Mouse (Mus musculus) brain, embryonic 18.5 days (tissue): ENCODE measurements around the gene Cutc.

Experiments used
- DNase-seq: peaks from one replicate; pipeline ENCODE4 v3.0.0-alpha.2; 2012; ENCODE audit warnings: low read depth, low spot score

Gene Cutc

DNA sequence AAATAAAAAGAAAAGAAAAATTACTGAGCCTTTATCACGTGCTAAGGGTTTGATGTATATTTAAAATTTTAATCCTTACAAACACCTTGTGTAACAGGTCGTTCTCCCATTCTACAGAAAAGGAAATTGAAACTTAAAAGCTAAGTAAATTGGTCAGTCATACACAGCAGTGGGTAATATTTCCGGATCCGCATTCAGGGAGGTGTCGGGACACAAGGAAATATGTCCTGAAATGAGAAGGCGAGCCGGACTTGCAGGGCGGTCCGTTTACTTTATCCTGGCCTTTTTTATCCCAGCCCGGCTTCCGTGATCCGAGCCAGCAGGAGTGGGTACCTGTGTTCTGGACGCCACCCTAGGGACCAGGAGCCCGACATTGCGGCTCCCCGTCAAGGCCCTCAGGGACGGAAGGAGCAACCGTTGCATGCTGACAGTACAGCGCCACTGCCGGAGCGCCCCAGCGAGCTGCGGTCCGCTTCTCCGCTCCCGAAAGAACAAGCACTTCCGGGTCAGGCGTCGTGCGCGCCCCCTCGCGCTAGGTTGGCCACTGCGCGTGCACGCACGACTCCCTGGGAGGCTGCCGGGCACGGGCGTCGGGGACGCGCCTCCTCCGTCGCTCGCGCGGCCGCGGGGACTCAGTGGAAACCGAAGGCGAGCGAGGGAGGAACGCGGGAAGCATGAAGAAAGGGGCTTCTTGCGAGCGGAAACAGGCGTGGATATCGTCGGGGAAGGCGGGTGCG is at the start of gene Cutc, which contains the start of gene Cox15:
Gene Cutc, plus strand, starts transcription at position 508 of the 737 bp plus-strand sequence.
Gene Cox15, minus strand, starts transcription at position 512 of the 737 bp plus-strand sequence.
- peak; percentile 86 for DNase-seq

DNA sequence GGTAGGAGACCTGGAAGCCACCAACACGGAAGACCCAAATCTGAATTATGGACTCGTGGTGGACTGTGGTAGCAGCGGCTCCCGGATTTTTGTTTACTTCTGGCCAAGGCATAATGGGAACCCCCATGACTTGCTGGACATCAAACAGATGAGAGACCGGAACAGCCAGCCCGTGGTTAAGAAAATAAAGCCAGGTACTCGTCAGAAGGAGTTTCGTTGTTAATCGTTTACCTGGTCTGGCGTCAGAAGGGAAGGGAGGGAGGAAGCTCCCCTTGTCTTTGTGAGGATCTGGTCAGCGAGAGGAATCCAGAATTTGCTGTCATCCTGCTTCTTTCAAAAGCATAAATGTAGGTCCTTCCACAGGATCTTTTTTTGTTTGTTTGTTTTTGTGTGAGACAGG is 48.6 kb upstream of the Cutc start:
- no peak for DNase-seq

GRCm38 (mm10) chr19:43704787-43705497 is 47.9 kb upstream of the Cutc start:
- DNase-seq = no peak

GRCm38 (mm10) chr19:43708206-43708605 is 44.6 kb upstream of the Cutc start:
- DNase-seq = no peak

DNA sequence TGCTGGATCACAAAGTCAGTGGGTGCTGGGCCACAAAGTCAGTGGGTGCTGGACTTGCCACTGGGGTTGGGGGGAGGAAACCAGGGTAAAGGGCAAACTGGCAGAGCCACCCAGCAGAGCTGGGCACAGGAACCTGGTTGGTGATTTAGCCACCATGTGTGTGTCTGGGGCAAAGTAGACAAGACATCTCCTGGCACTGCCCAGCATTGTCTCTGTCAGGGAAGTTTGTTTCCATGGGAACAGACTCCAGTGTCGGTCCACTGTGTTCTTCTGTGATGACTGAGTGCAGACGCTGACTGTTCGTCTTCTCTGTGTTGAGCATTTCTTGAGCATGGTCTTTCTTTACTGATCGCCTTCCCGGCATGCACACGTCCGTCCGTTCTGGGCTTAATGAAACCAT is 43.5 kb upstream of the Cutc start:
- no peak for DNase-seq

DNA sequence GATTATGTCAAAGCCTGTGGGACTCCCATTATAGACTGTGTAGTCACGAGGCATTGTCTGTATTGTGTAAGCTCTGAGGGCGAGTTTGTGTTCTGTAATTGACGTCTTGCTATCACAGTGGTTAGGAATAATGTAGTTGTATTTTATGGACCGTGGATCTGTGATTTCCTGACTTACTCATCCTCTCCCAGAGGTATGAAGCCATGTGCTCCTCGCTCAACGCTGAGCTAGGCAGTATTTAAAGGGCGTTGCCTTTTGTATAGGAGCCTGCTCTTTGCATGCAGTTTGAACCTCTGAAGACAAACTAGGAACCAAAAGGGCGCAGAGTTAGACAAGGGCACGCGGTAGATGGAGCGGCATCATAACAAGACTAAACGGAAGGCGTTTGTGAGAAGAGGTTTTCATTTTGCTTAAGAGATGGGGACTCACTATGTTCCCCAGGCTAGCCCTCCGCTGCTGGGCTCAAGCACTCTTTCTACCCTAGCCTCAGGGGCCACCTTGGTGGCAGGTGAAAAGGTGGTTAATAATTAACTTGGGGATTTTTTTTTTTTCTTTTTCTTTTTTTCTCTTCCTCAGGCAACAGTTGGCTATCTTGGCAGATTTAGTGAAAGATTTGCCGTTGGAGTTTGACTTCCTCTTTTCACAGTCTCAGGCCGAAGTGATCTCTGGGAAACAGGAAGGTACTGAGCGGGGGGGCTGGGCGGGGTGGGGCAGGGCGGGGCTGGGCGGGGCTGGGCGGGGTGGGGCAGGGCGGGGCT is 41.5 kb upstream of the Cutc start:
- no peak for DNase-seq

- no peak for DNase-seq
Measured at GRCm38 (mm10) chr19:43711971-43712370, 40.8 kb upstream of the Cutc start.

- no peak for DNase-seq
Measured at GRCm38 (mm10) chr19:43720061-43720460, 32.7 kb upstream of the Cutc start.

GRCm38 (mm10) chr19:43722891-43723290 is 29.9 kb upstream of the Cutc start:
- no peak for DNase-seq

DNA sequence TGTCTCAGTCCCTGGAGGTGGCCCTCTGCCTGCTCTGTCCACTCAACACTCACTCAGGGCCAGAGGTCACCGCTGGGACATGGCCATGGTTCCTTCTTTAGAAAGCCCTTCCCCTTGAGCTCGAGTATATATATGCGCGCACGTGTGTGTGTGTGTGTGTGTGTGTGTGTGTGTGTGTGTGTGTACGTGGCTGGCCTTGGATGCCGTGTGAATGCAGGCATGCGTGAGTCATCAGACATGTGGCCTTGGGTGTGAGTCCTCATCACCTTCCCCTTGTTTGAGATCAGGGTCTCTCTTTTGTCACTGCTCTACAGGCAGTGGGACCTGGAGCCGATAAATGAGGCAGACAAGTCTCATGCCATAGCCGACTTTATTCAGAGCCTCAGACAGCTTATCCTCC is 29.3 kb upstream of the Cutc start:
- no peak for DNase-seq

- no peak for DNase-seq
Measured at GRCm38 (mm10) chr19:43724194-43724593, 28.6 kb upstream of the Cutc start.

- DNase-seq = no peak
Measured at GRCm38 (mm10) chr19:43724821-43725220, 28.0 kb upstream of the Cutc start.

DNA sequence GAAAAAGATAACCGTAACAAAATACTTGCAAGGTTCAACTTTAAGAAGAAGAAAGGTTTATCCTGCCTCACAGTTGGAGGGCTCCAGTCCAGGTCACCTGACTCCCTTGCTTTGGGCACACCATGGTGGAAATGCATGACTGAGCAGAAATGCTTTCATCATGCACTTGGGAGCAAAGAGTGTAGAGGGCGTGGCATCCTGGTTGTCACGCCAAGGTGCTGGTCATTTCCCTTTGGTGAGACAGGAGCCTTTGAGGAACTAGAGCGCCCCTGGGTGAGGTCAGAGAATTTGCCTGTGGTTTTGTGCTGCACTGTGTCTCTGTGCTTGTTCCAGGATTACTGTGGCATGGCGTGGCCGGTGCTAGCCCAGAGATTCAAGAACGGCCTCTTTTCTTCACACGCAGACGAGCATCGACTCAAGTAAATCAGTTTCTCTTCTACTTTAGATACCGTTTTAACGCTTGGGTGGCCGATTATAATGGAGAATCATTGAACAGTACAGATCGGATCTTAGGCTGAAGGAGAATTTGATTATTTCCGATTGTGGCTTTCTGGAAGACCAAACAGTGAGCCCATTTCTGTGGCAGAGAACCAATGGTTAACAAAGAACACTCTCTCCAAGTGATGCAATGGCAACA is 26.2 kb upstream of the Cutc start:
- no peak for DNase-seq

DNA sequence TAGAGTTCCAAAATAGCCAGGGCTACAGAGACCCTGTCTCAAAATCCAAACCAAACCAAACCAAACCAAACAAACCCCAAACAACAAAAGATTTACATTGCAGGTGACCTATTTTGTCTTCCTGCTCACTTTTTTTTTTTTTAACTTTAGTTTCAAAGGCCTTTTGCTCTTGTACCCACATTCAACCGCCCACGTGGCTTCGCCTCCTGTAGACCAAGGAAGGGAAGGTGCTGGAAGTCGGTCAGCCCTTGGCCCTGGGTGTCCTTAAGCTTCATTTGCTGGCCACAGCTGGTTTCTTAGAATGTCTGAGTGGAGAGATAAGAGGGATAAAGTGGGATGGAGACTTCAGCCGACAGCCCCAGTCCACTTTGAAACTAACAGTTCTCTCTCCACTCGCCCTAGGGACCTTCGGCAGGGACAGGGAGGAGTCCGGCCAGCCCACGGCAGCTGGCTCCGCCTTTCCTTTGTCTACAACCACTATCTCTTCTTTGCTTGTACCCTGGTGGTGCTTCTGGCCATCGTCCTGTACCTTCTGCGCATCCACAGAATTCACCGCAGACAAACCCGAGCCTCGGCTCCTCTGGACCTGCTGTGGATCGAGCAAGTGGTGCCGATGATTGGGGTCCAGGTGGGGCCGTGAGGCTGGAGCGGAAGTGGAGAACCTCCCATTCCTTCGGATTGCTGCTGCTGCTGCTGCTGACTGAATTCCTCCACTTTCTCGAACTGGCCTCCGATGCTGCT is 23.3 kb upstream of the Cutc start:
- no peak for DNase-seq

GRCm38 (mm10) chr19:43730037-43730428 is 22.8 kb upstream of the Cutc start:
- DNase-seq = no peak

DNA sequence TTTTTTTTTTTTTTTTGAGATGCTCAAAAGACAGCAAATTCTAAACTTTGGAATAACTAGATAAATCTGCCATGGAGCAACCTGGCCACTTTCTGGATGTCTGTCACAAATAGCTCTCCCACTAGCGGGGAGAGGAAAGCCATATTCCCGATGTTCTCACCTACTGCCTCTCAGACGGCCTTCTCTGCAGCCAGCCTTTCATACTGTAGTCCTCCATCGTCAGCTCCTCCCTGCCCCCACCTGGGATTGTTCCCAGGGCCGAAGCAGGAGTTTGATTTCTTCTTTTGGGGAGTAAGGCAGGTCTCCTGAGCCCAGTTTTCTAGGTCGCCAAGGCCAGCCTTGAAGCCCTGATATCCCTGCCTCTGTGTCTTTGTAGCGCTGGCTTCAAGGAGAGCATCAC is 21.6 kb upstream of the Cutc start:
- DNase-seq = no peak

GRCm38 (mm10) chr19:43738409-43738808 is 14.4 kb upstream of the Cutc start:
- DNase-seq = no peak

GRCm38 (mm10) chr19:43743401-43743800 is 9.4 kb upstream of the Cutc start:
- DNase-seq = no peak

DNA sequence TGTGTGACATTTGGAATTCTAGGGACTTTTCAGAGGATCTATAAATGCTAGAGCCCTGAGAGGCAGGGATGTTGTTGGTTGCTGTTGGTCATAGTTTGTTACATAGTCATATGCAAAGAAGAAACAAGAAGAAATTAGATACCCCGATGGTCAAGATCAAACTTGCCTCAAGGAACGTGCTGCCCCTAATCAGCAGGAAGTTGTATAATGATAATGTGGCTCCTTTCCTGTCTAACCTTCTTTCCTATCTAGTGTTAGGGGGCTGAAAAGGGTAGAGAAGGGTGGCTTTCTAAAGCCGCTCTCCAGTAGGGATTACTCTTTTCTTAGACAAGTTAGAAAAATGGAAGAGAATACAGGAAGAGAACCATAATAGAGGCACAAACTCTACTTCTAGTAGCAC is 7.1 kb upstream of the Cutc start:
- no peak for DNase-seq

GRCm38 (mm10) chr19:43747877-43748276 is 4.9 kb upstream of the Cutc start:
- no peak for DNase-seq

- no peak for DNase-seq
Measured at GRCm38 (mm10) chr19:43750008-43750407, 2.8 kb upstream of the Cutc start.
